Mouse (Mus musculus) gonadal fat pad, adult 2 months (tissue): ENCODE measurements around the gene Vwa8. TPM values are rescaled to one million over a fixed set of nuclear protein-coding genes. Genes with fewer than 3 reads are reported as not detected.

Experiments
- DNase-seq: peaks from one replicate; pipeline ENCODE4 v3.0.0-alpha.2; 2012; ENCODE audit warnings: low read depth
- polyA plus RNA-seq: library from polyadenylated mRNA; depleted of rRNA; stranded (reverse); fragments of >200 nt; gene quantifications from 2 replicates; pipeline ENCODE4 v1.2.3, GENCODE M21; 2012

Vwa8 gene
- polyA plus RNA-seq, 1 experiment = 22.2 TPM

DNA sequence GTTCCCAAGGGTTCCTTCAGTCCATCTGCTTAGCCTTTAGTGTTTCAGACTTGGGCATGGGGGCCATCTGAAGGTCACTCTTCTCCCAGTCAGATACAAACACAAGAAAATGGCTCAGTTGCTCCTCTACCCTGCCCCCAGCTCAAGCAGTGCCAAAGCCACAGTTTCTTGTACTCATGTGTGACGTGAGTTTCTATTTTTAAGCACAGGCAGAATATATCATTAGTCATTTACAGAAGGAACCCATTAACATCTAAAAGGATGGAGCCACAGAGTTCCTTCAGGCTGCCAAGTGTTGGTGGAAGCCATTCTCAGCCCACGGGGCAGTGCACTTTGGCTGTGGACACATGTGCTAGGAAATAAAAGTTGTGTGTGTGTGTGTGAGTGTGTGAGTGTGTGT is 240.6 kb downstream of the Vwa8 start:
- DNase-seq = no peak

DNA sequence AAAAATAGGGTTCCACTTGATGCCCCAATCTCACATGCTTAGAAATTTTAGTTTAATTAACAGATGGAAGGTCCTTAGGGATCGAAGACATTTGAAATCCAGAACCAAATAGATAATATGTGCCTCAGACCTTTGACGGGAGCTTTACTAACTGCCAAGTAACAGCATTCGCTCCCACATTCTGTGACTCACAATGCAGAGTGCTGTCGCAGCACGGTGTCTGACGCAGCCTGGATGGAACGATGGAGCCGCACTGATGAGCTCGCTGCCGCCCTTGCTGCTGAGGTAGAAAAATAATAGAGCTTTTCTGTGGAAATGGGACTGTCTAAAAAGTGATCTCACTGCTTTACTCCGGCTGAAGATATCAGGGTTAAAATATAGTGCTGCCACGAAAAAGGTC is 248.3 kb downstream of the Vwa8 start:
- DNase-seq = no peak

DNA sequence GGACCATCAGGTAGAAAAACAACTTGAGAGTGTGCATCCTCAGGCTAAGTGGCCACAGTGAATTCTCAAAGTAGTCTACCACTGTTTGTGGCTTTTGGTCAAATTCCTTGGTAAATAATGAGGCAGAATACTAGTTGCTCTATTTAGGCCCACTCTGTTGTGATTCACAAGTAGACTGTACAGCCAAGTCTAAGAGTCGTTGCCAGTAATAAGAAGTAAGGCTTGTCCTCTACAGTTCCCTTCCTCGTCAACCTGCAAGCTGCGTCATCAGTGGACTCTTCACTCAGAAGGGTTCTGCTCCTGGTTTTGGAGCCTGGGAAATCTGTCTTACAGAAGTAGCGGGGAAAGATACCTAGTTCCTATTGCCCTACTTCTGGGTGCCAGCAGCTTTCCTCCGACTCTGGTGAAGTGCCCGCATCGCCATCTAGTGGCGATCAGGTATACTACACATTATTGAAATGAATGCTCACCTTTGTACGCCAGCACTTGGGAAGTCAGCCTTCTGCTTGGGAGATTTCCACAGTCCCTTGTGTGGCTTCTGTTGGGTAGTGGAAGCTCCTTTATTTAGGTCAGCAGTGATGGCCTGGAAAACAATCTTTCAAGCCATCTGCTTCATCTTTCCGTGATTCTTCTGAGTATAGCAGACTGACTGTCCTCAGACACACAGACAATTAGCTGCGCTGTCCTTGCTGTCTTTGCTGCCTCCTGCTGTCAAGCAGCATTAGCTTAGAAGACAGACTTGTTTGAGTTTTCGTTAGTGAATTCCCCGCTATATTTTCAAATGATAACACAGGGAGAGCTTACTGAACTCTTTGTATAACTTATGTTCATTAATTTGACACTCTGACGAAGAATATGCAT is 258.0 kb downstream of the Vwa8 start:
- no peak for DNase-seq

DNA sequence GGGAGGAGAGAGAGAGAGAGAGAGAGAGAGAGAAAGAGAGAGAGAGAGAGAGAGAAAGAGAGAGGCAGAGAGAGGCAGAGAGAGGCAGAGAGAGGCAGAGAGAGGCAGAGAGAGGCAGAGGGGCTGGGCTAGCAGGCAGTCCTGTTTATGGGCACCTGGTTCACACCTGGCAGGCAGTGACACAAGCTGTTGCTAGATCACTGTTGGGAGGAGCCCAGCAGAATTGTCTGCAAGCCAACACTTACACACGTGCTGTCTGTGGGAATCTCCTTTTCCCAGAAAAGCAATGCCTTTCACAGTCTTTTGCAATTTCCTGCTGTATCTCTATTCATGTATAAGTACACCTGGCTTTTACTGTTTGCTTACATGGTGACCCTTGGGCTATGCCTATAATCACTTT is 260.5 kb downstream of the Vwa8 start:
- DNase-seq = no peak

DNA sequence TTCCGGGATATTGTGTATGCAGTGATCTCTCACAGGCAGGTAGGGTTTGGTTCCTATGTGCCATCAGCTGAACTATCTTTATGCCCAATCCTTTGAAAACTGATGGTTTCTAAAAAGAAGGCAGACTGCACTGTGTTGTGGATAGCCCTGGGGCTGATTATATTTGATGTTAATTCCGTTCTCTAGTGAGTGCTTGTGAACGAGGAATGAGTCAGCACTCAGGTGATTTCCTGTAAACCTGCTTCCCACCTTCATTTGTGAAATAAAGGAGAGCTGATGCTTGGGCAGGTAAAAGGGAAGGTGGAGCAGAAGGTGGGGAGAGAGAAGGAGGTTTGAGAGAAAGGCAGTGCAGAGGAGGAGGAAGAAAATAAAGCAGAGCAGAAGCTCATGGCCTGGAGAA is 261.2 kb downstream of the Vwa8 start:
- DNase-seq = no peak

DNA sequence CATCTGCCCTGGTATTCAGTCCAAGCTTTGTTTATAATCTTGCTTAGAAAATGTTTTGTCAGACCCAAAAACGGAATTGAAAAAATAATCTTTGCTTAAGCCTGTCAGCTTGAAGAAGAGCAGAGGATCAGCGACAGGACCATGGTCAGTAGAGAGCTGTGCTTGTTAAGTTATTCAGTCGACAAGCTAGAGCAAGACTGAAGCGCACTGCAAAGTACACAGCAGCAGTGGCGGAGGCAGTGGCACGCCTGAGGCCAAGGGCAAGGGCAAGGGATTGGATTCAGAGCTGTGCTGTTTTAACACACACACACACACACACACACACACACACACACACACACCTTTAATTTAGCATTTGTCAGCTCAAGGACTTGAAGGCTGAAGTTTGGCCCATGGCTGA is 263.2 kb downstream of the Vwa8 start:
- no peak for DNase-seq

DNA sequence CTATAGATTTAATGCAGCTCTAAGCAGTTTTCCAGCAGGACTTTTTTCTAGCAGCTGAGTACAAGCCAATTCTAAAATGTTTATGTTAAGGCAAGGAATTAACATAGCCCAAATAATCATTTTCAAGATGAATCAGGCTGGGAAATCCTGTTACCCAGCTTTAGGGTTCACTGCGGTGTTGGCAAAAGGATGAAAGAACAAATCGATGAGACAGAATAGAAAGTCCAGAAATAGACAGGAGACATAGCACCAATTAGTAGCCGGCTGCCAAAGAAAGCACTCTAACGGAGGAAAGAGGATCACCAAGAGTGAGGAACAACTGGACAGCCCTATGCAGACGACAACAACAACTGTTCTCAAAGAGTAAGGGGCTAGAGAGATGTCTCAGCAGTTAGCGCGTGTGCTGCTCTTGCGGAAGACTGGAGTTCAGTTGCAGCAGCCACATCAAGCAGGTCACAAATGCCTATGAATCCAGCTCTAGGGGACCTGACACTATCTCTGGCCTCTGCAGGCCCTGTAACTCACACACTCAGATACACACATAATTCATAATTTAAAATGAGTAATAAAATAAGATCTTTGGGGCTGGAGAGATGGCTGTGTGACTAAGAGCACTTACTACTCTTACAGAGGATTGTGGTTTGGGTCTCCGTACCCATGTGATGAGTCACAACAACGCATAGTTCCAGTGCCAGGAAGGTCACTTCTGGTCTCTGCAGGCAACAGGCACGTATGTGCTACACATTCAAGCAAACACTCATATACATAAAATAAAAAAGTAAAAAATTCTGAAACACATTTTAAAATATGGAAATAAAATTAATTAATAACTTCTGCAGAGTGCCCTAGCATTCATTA is 265.9 kb downstream of the Vwa8 start:
- no peak for DNase-seq

DNA sequence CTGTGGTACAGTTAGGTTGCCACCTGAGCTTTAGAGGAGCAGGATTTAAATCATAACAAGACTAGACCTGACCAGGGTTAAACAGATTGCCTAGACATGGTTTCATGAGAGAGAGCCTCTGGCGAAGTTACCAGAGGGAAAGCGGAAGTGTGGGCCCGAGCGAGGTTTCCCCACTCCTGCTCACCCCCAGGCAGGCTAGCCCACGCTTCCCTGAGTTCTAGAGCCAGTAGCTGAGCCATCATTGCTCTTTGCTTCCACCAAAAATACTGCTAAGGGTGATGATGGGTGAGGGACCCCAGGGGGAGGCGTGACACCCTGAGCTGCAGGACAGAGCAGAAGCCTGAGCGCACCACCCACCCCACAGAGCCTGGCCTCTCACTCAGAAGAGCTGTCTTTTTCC is 269.6 kb downstream of the Vwa8 start:
- DNase-seq = no peak

DNA sequence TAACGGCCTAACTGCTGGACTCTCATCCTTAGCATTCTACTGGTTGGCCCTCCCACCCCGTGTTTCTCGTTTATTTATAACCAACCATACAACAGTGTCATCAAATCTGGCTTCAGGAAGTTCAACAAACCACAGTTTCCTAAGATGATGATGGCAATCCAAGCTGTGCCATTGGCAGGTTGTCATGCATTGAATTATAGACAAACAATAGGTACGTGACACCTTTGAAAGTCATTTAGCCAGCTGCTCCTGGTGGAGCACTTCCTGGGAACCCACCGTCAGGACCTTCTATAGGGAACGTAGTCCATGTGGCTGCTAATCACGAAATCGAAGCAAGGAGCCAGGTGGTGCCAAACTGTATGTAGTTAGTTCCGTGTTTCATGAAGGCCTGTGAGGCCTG is 270.5 kb downstream of the Vwa8 start:
- DNase-seq = no peak

DNA sequence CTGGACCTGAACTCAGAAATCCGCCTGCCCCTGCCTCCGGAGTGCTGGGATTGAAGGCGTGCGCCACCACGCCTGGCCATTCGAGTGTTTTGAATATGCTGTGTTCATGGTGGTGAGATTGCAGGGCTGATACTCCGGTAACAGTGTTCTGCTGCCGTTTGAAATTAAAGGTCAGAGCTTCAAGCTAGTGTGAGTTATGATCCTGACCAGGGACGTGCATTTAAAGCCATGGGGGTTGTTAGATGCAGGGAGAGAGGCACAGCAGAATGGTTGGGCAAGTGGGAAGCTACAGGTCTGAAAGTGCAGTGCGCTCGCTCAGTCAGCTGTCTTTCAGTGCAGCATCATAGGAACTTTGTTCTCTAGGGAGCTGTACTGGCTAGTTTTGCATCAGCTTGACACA is 271.8 kb downstream of the Vwa8 start:
- DNase-seq = no peak

DNA sequence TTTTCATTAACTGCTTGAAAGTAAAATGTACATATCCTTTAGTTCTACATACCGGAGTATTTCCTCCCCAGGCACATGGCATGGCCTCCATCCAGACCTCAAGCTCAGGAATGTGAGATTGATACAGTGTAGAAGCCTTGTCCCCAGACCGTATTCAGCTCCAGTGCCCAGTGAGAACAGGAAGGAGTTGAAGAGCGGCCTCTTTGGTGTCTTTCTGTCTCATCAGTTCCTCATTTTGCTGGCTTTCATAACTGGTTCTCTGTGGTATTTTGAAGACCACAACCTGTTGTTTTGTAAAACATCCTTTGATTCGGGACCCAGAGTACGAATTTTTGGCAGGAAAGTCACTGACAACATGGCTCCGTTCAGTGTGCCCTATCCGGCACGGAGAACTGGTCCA is 274.6 kb downstream of the Vwa8 start:
- no peak for DNase-seq

DNA sequence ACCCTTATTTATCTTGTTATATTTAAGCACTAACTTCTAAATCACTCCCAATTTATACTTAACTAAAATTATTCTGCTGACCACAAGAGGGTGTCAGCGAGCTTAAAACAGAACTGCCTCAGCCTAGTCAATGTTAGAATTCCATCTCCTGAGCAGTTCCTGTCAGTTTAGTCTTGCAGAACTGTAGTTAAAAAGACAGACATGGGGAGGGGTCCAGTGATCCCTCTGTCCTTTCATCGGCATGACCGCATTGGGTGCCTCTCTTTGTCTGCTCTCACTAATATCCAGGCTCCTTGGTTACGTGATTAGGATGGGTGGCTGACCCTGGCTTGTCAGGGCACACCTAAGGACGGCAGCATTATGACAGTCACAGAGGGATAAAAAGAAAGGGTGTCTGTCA is 275.8 kb downstream of the Vwa8 start:
- DNase-seq = no peak

DNA sequence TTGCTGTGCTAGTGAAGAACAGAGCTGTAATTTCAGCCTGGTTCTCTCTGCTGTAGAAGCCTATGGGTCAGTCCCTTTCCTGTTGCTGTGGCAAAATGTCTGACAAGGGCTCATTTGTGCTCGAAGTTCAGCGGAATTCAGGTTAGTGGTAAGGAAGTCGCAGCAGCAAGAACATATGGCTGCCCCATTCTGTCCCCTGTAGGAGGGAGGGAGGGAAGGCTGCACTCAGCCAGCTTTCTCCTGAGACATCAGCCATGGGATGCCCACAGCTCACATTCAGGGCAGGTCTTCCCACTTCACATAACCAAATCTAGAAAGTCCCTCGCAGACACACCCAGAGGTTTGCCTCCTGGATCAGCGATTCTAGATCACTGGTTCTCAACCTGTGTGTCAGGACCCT is 277.3 kb downstream of the Vwa8 start:
- no peak for DNase-seq

DNA sequence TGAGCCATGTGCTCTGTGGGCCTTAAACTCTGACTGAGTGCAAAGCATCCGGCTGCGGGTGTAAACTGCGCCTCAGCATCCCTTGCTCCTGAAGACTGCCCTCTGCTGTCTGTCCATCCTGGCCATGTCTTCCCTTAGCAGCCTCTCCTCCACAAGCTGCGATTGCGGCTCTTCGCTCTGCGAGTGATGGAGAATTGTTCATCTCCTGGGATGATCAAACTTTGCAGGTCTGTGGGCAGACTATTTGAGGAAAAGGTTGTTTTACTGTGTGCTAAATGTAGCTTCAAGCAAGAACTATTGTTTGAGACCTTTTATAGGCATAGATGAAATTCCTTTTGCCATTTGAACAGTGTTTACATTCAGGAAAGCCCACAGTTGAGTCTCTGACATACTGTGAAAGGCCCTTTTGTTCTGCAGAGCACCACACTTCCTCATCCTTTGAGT is 286.1 kb downstream of the Vwa8 start:
- DNase-seq = no peak

DNA sequence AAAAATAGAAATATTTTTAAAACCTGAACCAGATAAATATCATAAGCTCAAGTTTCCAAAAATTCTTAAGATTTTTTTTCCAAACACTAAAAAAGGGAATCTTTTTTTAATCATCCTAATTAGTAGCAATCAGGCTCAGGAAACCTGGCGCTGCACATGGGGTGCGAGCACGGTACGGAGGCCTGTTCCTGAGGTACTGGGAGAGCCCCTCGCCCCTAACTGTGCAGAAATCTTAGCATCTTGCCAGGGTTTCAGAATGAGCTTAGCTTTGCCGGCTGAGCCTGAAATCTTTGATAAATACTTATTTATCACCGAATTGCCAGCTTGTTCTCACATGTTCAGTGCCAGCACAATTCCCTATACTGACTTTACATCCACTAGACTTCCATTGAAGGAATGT is 286.6 kb downstream of the Vwa8 start:
- no peak for DNase-seq

DNA sequence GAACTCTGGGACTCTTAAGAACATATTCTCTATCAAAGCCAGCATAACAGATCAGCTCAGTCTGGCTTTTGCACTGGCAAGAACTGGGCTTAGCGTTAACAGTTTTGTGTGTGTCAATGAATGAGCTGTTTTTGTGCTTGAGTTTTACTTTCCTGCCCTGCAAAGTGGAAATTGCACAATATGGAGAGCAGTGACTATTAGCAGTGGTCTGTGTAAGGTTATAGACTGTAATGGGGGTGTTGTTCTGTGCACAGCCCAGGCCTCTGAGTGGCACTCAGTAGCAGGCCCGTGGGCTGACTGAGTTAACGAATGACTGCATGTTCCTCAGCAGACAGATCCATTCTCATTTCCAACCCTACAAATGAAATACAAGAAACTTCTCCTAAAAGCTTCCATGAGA is 287.7 kb downstream of the Vwa8 start:
- no peak for DNase-seq

DNA sequence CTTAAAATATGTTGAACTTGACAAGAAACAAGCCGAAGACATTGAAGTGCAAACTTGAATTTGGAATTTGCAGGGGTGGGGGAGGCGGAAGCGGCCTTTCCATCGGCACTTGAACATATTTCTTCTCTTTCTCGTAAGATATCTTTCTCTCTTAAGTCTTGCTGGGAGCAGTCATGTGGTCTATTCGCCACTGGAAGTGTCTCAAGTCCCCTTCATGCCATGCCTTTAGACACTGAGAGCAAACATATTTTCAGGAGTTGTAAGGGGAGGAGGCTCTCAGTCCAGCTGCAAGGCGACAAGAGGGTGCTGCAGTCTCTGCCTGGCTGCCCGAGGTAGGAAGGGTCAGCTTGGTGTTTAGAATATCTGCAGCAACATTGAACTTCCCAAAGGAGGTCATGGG is 288.2 kb downstream of the Vwa8 start:
- DNase-seq = no peak

DNA sequence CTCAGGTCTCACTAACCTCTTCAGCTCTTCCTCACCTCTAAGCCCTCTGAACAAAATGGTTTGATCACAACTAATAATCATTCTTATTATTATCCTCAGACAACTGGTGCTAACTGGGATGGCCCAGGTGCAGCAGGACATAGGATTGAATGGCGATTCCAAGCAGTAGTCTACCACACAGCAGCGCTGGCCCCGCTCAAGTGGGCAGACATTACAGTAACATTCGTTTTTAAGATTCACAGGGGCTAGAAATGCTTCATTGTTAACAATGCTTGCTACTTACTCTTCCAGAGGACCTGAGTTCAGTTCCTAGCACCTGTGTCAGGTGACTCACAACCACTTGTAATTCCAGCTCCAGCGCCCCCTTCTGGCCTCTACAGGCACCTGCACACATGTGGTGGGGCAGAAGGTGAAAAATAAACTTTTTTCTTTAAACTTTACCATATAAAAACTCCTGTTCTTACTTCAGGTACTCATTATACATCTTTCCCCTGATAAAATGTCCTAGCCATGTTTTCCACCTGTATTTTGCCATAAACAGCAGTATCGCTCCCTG is 290.3 kb downstream of the Vwa8 start:
- no peak for DNase-seq

DNA sequence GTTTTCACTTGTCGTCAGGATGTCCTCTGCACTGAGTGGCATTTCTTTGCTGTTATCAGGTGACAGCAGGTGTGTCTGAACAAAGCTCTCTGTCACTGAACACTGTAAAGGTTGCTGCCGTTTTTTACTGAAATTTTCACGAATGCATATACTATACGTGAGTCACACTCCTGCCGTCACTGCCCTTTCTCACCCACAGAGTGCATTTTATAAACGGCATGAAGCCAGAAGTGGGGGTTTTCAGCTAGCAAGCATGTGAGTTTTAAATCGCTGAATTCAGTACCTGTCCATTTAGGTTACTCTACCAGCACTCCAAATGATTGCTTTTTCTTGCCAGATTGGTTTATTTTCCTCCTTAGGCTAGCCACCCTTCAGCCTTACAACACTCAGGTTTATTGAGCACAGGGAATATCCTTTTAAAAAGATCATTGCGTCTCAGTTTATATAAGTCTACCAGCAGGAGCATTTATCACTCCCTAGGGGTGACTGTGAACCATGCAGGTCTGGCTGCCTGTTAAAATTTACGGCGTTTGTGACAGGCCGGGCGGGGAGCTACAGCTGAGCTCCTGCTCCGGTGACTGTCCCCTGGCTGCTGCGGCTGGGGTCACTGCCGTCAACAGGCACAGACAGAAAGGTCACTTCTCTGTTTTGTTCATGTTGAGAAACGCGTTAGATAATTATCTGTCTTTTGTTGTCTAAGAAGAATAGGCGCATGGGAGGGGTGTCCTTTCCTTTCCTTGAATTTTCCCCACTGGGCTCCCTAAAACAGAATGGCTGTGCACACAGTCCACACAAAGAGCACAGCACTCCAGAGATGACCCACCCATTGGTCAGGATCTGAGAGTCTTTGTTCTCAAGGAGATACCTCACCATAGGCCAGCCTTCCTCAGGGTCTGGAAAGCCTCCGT is 291.3 kb downstream of the Vwa8 start:
- DNase-seq = no peak

DNA sequence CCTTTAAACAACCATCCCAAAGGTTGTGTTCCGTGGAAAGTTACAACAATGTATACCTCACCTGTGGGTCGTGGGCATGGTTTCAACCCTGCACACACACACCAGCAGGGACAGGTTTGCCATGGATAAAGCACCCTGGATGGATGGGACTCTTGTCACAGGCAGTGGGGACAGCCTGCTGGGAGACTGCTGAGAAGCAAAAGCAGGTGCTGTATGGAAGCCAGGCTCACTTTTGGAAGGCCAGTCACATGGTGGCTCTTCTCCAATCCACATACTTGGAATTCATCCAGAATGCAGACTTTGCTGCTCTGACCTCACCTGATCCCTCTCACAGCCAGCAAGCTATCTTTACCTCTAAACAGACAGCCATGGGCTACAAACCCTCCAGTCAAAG is 292.0 kb downstream of the Vwa8 start:
- DNase-seq = no peak

DNA sequence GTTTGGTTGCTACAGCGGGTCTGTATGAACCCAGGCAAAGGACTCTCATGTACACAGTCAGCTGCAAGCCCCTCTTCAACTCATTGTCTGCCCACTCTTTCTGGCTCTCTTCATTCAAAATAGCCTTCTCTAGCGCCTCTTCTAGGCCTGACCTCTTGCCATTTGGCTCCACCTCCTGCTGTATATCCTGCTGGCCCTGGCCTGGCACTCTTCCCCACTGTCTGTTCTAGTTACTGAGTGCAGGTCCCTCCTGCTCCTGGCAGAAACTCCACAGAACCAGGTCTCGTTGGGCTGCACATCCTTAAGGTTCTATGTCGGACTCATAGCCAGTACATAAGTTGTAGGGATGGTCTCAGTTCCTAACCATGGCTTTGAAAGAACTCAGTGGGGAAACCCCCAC is 293.5 kb downstream of the Vwa8 start:
- DNase-seq = no peak

DNA sequence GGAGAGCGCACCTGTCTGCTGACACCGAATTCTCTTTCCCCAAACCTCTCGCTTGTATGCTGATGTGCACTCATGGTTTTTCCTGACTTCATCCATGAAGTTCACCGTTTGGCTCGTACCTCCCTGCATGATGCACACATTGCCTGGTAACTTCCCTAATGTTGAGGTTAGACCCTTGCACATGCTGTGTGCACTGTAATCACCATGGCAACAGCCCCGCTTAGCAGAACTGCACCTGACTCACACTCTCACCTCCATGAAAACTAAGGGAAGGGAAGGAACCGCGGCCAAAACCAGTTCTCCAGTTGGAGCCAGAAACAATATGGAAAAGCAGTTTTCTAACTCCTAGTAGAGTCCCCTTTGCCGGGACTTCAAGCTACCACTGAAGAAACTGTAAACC is 294.8 kb downstream of the Vwa8 start:
- DNase-seq = no peak
